Mouse (Mus musculus) neutrophil, adult 5-6 weeks (primary cell): ENCODE data around the gene Tspyl4. TPM values are rescaled to one million over a fixed set of nuclear protein-coding genes. Genes with fewer than 3 reads are reported as not detected.
A peak's percentile ranks its signal among the peaks of the same experiment; 100 is the strongest.
"Not testable (repeated sequence)": the region's sequence is repeated elsewhere in the genome, so short reads cannot be mapped to it uniquely, and the experiment has no call there.

Experiments
- ATAC-seq: fragments of 151-379, 151-347 bp; 2 replicates; pipeline ENCODE4 v1.8.0; 2017; ENCODE audit warnings: mild to moderate bottlenecking, moderate TSS enrichment; ENCODE audit not compliant: insufficient number of reproducible peaks, poor library complexity, low FRiP score, severe bottlenecking; ENCODE audit errors: extremely low read depth
- total RNA-seq: library from RNA; stranded (forward); fragments of 200-1000 nt; gene quantifications from 2 replicates; pipeline ENCODE4 v1.2.3, GENCODE M21; 2017

Tspyl4 gene
- total RNA-seq: 7.7 and 11.7 TPM in 2 replicates

DNA sequence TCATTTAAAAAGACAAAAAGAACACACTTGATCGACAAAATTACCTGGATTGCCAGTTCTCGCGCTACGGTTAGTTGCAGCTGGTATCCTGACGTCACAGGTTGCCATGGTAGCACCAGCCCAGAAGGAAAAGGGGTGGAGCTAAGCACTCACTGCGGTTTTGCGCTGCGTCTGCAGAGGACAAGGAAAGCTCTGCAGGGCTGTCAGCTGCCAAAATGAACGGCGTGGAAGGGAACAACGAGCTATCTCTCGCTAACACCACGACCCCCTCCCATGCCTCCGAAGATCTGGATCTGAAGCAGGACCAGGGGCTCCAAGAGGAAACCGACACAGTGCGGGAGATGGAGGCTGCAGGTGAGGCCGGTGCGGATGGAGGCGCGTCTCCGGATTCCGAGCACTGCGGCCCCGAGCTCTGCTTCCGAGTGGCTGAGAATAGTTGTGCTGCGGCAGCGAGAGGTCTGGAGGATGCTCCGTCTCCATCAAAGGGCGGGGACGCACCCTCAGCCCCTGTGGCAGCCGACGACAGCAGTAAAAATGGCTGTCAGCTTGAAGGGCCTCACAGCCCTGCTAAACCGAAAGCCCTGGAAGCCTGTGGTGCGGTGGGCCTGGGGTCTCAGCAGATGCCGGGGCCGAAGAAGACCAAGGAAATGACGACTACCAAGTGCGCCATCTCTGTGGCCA, at the start of gene Tspyl4:
Gene Tspyl4, plus strand, starts transcription at position 144 of the 681 bp plus-strand sequence.
- ATAC-seq: peak; percentile 97

DNA sequence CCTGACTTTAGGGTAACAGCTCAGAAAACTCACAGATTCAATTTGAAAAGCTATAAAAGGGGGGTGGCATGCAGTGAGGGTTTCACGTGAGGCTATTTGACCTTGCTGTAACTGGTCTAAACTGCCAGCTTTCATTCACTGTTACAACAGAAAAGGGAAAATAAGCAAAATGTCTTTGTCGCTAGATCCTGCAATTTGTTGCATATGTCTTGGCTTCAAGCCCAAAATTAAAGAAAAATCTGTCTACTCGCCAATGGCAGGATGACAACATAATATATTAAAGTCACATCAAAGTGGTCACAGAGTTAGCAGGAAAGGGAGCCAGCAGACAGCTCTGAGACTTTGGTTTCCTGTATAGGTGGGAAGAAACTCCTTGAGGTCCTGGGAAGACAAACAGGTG, 49.5 kb upstream of the Tspyl4 start:
- ATAC-seq: no peak

DNA sequence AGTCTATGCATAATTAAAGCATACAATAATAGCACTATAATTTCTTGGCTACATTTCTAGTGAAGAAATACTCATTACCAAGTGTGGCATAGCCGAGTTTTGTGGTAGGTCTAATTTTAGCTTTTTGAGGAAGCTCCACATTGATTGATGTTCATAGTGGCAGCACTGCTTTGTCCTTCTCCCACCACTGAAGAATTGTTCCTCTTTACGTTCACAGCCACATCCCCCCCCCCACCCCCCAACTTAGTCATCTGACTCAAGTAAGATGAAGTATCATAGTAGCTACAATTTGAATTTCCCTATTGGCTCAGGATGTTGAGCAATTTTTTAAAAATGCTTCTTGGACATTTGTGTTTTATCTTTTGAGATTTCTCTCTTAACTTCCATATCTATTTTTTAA, 47.6 kb upstream of the Tspyl4 start:
- no peak for ATAC-seq

DNA sequence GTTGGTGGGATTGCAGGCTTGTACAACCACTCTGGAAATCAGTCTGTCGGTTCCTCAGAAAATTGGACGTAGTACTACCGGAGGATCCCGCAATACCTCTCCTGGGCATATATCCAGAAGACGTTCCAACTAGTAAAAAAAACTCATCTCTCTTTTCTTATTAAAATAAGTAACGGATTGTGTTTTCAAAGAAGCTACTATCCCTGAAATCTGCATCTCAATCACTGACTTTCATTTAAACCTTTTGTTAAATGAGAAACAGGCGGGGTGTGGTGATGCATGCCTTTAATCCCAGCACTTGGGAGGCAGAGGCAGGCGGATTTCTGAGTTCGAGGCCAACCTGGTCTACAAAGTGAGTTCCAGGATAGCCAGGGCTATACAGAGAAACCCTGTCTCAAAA, 44.4 kb upstream of the Tspyl4 start:
- ATAC-seq: not testable (repeated sequence)

DNA sequence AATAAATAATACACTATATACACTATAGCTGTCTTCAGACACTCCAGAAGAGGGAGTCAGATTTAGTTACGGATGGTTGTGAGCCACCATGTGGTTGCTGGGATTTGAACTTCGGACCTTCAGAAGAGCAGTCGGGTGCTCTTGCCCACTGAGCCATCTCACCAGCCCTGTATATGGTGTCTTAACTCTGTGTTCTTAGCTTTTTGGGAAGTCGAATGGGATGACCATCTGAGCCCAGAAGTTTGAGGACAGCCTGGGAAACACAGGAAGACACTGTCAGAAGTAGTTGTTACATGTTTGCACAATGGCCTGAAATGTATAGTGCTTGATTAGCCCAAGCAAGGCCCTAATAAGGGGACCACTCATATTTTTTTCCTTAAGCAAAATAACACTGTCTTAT, 32.1 kb upstream of the Tspyl4 start:
- ATAC-seq: no peak

DNA sequence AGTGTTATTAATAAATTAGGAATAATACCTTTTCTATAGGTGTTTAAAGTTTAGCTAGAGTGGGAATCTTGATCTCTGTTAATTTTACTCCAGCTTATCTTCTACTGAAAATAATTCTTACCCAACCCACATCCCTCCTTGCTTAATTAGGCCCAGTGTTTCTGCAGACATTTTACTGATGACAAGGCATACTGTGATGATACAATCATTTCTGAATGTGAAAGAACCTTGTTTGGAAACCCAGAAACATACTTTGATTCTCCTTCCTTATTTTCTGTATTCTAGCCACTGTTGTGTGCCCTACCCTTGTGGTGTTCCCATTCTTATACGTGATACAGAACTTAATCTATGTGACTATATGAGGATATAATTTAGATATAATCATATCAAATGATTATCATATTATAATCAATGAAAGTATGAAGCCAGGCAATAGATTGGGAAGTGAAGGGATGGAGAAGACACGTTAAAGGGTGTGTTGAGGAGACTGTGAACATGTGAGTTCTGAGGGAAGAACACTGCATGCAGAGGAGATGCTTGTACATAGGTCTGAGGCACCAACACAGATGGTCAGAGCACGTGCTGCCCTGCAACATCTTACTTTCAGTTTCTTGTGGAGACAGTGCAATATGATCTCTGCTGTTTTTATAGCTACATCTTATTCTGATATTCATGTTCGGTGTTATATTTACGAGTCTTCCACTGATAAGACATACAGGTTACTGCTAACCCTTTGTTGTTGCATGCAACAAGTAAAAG, 29.8 kb upstream of the Tspyl4 start:
- ATAC-seq: no peak

DNA sequence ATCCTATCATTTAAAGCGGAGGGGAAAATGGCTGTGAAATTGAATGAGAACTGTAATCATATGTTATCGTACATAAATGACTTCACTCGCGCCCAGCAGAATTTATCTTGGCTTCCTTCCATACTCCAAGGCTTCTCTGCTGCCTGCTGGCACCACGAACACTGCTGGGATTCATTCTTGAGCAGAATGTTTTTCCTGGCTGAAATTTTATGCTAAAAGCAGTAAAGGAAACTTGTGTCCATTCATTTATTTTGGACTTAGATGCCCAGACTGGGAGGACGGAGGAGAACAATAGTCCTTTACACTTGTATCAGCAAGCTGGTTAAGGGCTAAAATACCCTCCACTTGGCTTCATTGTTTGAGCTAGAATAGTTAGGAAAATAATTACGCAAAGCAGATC, 25.6 kb upstream of the Tspyl4 start:
- ATAC-seq: no peak

DNA sequence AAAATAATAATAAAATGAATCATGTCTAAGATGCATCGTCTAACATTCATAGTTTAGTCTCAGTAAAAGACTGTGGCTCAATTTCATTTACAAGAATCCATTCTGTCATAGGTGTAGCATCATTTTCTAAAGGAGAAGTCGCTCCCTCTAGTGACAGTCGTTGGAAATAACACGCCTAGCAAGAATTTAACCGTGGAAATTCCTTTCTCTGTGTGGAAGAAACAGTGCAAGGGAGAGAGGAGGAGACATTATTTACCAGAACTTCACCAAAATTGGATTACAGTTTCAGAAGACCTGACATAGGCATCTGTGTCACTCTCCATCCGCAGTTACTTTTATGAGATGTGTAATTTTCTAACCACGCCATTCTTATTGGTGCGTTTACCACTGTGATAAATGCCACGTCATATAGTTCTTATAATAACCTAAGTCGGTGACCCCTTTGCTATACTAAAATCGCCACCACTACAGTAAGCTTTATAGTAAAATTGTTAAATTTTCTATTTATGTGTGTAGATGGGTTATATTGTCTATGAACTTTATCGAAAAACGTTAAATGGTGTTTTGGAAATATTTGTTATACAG, 16.6 kb upstream of the Tspyl4 start:
- ATAC-seq: peak; percentile 43; the same call in 1 of the 2 replicates

DNA sequence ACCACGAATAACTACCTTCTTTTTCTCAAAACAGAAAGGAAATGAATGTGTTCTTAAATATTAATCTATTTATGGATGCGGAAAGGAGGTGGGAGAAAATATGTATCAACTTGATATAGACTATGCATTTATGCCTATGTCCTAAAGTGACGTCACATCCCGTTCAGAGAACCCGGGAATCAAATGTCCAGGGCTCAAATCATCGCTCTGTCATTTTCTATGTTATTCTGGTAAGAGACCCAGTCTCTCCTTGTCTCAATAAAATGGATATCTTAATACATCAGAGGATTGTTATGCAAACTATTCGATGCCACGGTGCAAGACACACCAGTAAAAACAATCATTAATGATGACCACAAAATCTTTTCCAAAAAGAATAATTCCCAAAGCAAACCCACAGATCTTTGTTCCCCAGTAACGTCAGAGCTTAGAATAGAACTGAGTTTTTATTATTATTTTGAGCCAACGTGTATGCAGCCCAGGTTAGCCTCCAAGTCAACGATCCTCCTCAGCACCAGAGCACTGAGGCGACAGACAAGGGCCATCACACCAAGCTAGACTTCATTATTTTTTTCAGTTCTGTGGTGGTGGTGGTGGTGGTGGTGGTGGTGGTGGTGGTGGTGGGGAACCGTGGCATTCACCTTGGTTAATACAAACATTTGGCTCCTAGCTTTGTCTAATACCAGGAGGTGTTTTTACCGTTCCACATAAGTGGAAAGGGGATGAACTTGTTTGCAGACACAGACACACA, 15.9 kb upstream of the Tspyl4 start:
- no peak for ATAC-seq

DNA sequence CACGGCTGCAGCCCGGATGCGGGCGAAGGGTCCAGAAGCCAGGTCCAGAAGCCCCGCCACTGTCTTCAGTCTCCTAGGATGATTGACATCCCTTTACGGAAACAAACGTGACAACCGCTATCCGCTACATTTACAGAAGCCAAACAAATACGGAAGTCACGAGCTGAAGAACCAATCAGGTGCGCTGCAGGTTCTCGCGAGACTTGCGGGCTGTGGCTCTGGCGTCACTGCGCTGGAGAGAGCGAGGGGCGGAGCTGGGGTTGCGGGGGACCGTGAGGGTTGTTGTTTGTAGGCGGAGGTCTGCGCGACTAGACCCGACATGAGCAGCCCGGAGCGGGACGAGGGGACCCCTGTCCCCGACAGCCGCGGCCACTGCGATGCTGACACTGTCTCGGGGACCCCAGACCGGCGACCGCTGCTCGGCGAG, 15.3 kb upstream of the Tspyl4 start, which contains the start of gene Tspyl1:
Gene Tspyl1, plus strand, starts transcription at position 229 of the 427 bp plus-strand sequence.
- ATAC-seq: peak; percentile 95

DNA sequence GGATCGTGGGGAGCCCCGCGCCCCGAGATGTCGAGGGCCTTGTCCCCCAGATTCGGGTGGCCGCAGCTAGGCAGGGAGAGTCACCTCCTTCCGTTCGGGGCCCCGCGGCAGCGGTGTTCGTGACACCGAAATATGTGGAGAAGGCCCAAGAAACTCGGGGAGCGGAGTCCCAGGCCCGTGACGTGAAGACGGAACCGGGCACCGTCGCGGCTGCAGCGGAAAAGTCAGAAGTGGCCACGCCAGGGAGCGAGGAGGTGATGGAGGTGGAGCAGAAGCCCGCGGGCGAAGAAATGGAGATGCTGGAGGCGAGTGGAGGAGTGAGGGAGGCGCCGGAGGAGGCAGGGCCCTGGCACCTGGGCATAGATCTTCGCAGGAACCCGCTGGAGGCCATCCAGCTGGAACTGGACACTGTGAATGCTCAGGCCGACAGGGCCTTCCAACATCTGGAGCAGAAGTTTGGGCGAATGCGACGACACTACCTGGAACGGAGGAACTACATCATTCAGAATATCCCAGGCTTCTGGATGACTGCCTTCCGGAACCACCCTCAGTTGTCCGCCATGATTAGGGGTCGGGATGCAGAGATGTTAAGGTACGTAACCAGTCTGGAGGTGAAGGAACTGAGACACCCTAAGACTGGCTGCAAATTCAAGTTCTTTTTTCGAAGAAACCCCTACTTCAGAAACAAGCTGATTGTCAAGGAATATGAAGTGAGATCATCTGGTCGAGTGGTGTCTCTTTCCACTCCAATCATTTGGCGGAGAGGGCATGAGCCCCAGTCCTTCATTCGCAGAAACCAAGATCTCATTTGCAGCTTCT, 14.6 kb upstream of the Tspyl4 start:
- peak; percentile 2; the same call in 1 of the 2 replicates for ATAC-seq

DNA sequence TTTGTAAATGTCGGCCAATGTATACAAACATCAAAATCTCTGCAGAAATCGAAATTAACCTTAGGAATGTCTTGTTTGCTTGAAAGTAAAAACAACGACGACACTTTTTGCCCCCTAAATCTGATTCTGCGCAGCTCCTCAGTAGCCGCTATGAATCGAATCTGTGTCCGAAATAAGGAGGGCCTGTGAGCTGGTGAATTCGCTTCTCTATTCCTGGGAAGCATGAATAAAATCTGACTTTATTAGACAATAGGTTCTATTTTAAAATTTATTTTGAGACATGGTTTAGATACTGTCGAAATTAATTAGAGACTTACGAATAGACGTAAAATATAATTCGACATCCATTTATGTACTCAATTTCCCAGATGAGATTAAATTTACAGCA, 337 bp upstream of the Tspyl4 start:
- no peak for ATAC-seq

DNA sequence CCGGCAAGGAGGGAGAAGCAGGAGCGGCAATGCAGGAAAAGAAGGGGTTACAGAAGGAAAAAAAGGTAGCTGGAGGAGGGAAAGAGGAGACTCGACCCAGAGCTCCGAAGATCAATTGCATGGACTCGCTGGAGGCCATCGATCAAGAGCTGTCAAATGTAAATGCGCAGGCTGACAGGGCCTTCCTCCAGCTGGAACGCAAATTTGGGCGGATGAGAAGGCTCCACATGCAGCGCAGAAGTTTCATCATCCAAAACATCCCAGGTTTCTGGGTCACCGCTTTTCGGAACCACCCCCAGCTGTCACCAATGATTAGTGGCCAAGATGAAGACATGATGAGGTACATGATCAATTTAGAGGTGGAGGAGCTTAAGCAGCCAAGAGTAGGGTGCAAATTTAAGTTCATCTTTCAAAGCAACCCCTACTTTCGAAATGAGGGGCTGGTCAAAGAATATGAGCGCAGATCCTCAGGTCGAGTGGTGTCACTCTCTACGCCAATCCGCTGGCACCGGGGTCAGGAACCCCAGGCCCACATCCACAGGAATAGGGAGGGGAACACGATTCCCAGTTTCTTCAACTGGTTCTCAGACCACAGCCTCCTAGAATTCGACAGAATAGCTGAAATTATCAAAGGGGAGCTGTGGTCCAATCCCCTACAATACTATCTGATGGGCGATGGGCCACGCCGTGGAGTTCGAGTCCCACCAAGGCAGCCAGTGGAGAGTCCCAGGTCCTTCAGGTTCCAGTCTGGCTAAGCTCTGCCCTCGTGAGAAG, 925 bp downstream of the Tspyl4 start:
- ATAC-seq: no peak

DNA sequence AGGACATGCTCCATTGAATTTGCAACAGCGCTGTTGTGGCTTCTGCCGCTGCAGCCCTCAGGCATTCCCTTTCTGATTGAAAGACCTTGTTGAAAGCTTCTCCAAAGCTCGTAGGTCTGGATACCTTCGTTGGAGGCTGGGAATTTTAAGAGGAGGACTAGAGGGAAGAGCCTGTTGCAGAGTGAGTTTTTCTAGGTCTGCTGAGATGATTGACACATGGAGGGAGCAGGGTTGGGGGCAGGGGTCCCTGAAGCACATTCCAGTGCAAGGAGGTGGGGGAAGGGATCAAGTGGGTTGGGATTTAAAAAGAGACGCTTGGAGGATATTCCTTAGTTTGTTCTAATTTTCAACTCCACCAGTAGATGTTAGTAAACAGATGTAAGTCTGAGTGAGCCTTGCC, 3.1 kb downstream of the Tspyl4 start:
- ATAC-seq: no peak

DNA sequence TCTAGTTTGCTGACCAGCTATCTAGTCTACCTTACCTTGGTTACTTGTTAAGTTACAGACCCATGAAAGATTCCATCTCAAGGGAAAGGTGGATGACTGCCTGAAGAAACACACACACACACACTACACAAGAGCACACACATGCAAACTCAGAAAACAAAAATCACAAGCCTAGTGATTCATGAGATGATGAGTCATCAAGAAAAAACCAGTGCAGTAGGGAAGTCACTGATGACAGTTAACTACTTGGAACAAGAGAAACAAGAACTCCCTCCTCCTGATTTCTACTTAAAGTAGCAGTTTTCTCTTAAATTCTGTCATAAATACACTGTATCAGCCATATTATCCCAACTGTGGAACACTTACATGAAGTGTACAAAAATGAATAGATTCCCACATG, 9.8 kb downstream of the Tspyl4 start:
- no peak for ATAC-seq

DNA sequence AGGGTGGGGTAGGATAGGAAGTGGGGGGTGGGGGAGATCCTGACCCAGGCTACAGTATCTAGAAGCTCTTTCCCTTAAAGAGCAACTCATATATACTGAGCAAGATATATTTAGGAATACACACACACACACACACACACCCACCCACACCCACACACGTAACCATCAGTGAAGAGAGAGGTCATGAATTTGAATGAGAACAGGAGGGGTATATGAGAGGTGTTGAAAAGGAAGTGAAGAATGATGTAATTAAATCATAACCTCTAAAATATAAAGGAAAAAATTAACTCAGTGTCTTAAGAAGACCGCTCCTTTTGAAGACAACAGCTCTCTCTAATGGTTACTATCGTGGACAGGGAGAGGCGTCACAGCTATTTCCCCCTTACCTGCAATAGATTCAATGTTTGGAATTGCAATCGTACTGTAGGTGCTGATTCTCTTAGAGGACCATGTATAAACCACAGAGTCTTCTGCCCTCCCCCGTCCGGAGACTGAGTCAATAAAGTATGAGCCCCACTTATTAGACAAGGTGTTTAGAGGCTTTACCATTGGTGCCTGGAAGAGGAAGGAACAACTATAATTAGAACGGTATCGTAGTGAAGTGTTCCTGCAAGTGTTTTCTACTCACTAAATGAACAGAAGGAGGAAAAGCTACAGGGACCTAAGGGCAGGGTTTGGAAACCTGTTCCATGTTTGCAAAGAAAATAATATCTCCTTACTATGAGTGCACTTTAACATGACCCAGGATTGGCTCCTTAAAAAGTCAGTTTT, 12.9 kb downstream of the Tspyl4 start:
- no peak for ATAC-seq

DNA sequence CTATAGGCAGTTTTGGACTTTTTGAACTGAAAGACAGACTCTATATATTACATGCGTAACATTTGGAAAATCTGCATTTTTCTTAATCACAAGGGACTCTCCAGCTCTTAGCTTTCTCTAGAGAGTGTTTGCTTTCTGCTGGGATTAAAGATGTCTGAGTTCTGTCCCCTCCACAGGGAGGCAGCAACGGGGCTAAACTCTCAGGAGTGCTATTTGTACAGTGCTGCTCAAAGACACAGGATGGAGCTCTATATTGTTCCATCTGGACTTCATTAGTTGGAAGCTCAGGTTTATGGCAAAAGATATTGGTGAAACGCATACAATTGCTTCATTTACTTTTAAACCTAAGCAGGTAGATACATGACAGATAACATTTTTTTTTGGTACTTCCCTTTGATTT, 15.3 kb downstream of the Tspyl4 start:
- no peak for ATAC-seq
